Mouse (Mus musculus): ENCODE results near the gene Aldh3a1.

Gene Aldh3a1

GRCm38 (mm10) chr11:61196616-61197353 lies 10.6 kb upstream of the Aldh3a1 start:
- DNase-seq (ENCODE audit: low spot score), result no peak

- DNase-seq (ENCODE audit: low spot score), result no peak
Observed at GRCm38 (mm10) chr11:61197935-61198334, 9.4 kb upstream of the Aldh3a1 start.

GRCm38 (mm10) chr11:61199620-61200362 lies 7.5 kb upstream of the Aldh3a1 start:
- no peak for DNase-seq (ENCODE audit: low spot score)

- no peak for DNase-seq (ENCODE audit: low spot score)
Observed at GRCm38 (mm10) chr11:61202186-61202585, 5.2 kb upstream of the Aldh3a1 start.

- DNase-seq (ENCODE audit: low spot score), result no peak
Observed at GRCm38 (mm10) chr11:61202810-61203209, 4.5 kb upstream of the Aldh3a1 start.

GRCm38 (mm10) chr11:61205167-61205950 lies 2.0 kb upstream of the Aldh3a1 start:
- no peak for DNase-seq (ENCODE audit: low spot score)

- DNase-seq (ENCODE audit: low spot score), result no peak
Observed at GRCm38 (mm10) chr11:61206136-61206535, 1.2 kb upstream of the Aldh3a1 start.

GRCm38 (mm10) chr11:61208316-61208715 lies 979 bp downstream of the Aldh3a1 start:
- peak; percentile 36 for DNase-seq (ENCODE audit: low spot score)

- DNase-seq (ENCODE audit: low spot score), result no peak
Observed at GRCm38 (mm10) chr11:61212102-61212501, 4.8 kb downstream of the Aldh3a1 start.

- no peak for DNase-seq (ENCODE audit: low spot score)
Observed at GRCm38 (mm10) chr11:61215936-61216335, 8.6 kb downstream of the Aldh3a1 start.

GRCm38 (mm10) chr11:61220156-61220881 lies 13.0 kb downstream of the Aldh3a1 start:
- no peak for DNase-seq (ENCODE audit: low spot score)

- DNase-seq (ENCODE audit: low spot score), result no peak
Observed at GRCm38 (mm10) chr11:61222007-61222406, 14.7 kb downstream of the Aldh3a1 start.

- no peak for DNase-seq (ENCODE audit: low spot score)
Observed at GRCm38 (mm10) chr11:61222971-61223745, 15.8 kb downstream of the Aldh3a1 start.

- DNase-seq (ENCODE audit: low spot score), result no peak
Observed at GRCm38 (mm10) chr11:61224234-61224744, 17.0 kb downstream of the Aldh3a1 start.

- DNase-seq (ENCODE audit: low spot score), result no peak
Observed at GRCm38 (mm10) chr11:61224907-61225306, 17.6 kb downstream of the Aldh3a1 start.

GRCm38 (mm10) chr11:61225511-61225910 lies 18.2 kb downstream of the Aldh3a1 start:
- no peak for DNase-seq (ENCODE audit: low spot score)

GRCm38 (mm10) chr11:61225941-61226412 lies 18.6 kb downstream of the Aldh3a1 start:
- no peak for DNase-seq (ENCODE audit: low spot score)

- DNase-seq (ENCODE audit: low spot score), result no peak
Observed at GRCm38 (mm10) chr11:61227816-61228215, 20.5 kb downstream of the Aldh3a1 start.

- no peak for DNase-seq (ENCODE audit: low spot score)
Observed at GRCm38 (mm10) chr11:61228406-61228805, 21.1 kb downstream of the Aldh3a1 start.

GRCm38 (mm10) chr11:61231329-61231728 lies 24.0 kb downstream of the Aldh3a1 start:
- DNase-seq (ENCODE audit: low spot score), result peak; percentile 52

- DNase-seq (ENCODE audit: low spot score), result no peak
Observed at GRCm38 (mm10) chr11:61234174-61234573, 26.8 kb downstream of the Aldh3a1 start.
